Mouse (Mus musculus) neural tube, embryonic 14.5 days (tissue): ENCODE results near the gene Rfx1. TPM values are rescaled to one million over a fixed set of nuclear protein-coding genes. Genes with fewer than 3 reads are reported as not detected.

Experiments
- ATAC-seq: fragments of 200-750 bp; cut with Nextera tagmentation; 2 replicates; pipeline ENCODE4 v1.8.0; 2017; ENCODE audit warnings: low read depth, mild to moderate bottlenecking, moderate TSS enrichment, moderate library complexity
- H3K27ac ChIP-seq: fragments of 300-500 bp; sonication (generic); 2 replicates; pipeline ENCODE4 v1.5.1; 2014; ENCODE audit warnings: low read depth, mild to moderate bottlenecking, control low read depth, low read length, moderate library complexity, mixed read lengths
- H3K27me3 ChIP-seq: fragments of 300-500 bp; sonication (generic); 2 replicates; pipeline ENCODE4 v1.6.1; 2014; ENCODE audit warnings: low read length; ENCODE audit not compliant: control insufficient read depth, insufficient read depth
- H3K36me3 ChIP-seq: fragments of 300-500 bp; sonication (generic); 2 replicates; pipeline ENCODE4 v1.6.1; 2014; ENCODE audit warnings: low read length, mixed read lengths; ENCODE audit not compliant: control insufficient read depth, insufficient read depth
- H3K4me1 ChIP-seq: fragments of 300-500 bp; sonication (generic); 2 replicates; pipeline ENCODE4 v1.6.1; 2014; ENCODE audit warnings: low read length; ENCODE audit not compliant: control insufficient read depth, insufficient read depth
- H3K4me2 ChIP-seq: fragments of 300-500 bp; sonication (generic); 2 replicates; pipeline ENCODE4 v1.6.1; 2014; ENCODE audit warnings: mild to moderate bottlenecking, low read depth, low read length, control low read depth
- H3K4me3 ChIP-seq: fragments of 300-500 bp; sonication (generic); 2 replicates; pipeline ENCODE4 v1.5.1; 2014; ENCODE audit warnings: low read depth, low read length, control low read depth, mixed read lengths
- H3K9ac ChIP-seq: fragments of 300-500 bp; sonication (generic); replicated peaks from 2 replicates; pipeline ENCODE4 v1.6.1; 2014; ENCODE audit warnings: low read depth, mild to moderate bottlenecking, control low read depth, low read length, mixed read lengths
- H3K9me3 ChIP-seq: fragments of 300-500 bp; sonication (generic); 2 replicates; pipeline ENCODE4 v1.6.1; 2016; ENCODE audit warnings: low read length; ENCODE audit not compliant: control insufficient read depth
- WGBS: fragments of 180-500 bp; shearing (Covaris S2); extraction: QIAGEN DNeasy Blood & Tissue Kit; methylation state at CpG from one replicate; pipeline ENCODE4 v1.1.7; 2014; 5-methylcytosine and 5-hydroxymethylcytosine counted together
- microRNA counts: library from miRNA; unstranded; fragments of <30 nt; microRNA quantifications from one replicate; lab custom pipeline; 2016
- microRNA-seq: library from miRNA; unstranded; fragments of <30 nt; microRNA quantifications from one replicate; pipeline ENCODE4, GENCODE M21; 2016
- polyA plus RNA-seq: library from polyadenylated mRNA; unstranded; fragments of >200 nt; fragmentation: Nextera tagmentation; extraction: Ambion mirVana; gene quantifications from 2 replicates; pipeline ENCODE4 v1.2.1, GENCODE M21; 2014

Rfx1 gene
- polyA plus RNA-seq, 1 experiment from 2014 or later: 12.8 TPM

GRCm38 (mm10) chr8:84137848-84138247 is 71.2 kb downstream of the Rfx1 start:
- H3K9ac ChIP-seq: no peak overlapping the region
- H3K27me3 ChIP-seq: no peaks in the 10 kb centered on the region
- no peaks in the 10 kb centered on the region for H3K9me3 ChIP-seq
- no peak overlapping the region for H3K4me3 ChIP-seq
- ATAC-seq: no peak
- WGBS: 92% methylated on average over 3 of the region's 3 CpGs
- peaks cover 89% of the 10 kb centered on the region for H3K36me3 ChIP-seq
- H3K4me2 ChIP-seq: no peak overlapping the region
- no peak overlapping the region for H3K27ac ChIP-seq
- H3K4me1 ChIP-seq: no peaks in the 10 kb centered on the region

DNA sequence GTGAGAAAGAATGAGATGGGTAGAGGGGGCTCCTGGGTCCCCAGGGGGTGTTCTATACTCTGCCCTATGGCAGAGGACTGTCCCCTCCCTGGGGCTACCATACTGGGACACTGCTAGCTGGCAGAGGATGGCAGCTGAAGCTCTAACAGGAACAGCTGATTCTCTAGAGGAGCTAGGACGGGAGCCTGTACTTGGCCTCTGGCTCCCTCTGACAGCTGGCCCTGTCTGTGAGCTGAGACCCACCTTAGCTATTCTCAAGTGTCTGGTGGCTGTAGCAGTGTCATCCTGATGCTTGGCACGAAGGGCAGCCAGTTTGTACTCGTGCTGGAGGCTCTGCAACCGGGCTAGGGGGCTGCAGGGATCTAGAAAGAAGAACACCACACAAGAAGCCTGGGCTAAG is 74.2 kb downstream of the Rfx1 start:
- Histone ChIP-seq H3K4me1 (no peaks in the 10 kb centered on the region), H3K9ac (no peak overlapping the region), H3K36me3 (peaks cover 77% of the 10 kb centered on the region), H3K4me2 (no peak overlapping the region), H3K4me3 (no peak overlapping the region), H3K27me3 (no peaks in the 10 kb centered on the region), H3K9me3 (no peaks in the 10 kb centered on the region), H3K27ac (no peak overlapping the region)
- ATAC-seq: no peak
- 96% methylated on average over 4 of the region's 4 CpGs for WGBS

DNA sequence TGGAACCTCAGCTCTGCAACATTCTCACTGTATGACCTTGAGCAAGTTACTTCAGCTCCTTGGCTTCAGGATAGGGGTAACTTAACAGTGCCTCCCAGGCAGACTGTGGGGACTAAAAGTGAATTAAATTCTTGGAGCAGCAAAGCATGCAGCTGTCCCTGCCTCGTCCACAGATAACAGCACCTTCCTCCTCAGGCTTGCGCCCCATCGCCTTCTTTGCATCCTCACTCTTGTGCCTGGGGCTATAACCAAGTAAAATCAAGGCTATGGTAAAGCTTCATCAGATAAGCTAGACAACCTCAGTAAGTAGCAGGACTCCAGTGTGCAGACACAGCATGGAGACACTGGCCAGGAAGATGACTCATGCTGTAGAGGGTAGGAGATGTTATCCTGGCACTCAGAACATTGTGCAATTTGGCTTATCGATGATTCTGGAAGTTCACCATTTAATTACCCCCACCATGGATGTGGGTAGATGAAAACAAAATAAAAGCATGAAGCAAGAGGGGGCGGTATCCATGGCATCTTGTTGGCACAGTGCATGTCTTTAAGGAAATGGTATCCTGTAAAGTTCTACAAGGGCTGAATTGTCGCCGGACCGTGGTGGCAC is 78.1 kb downstream of the Rfx1 start:
- H3K4me2 ChIP-seq: no peak overlapping the region
- no peak overlapping the region for H3K27ac ChIP-seq
- H3K9me3 ChIP-seq: no peaks in the 10 kb centered on the region
- no peaks in the 10 kb centered on the region for H3K27me3 ChIP-seq
- H3K4me1 ChIP-seq: peaks cover 13% of the 10 kb centered on the region
- ATAC-seq: no peak
- H3K36me3 ChIP-seq: peaks cover 41% of the 10 kb centered on the region
- H3K9ac ChIP-seq: no peak overlapping the region
- no peak overlapping the region for H3K4me3 ChIP-seq
- 94% methylated on average over 8 of the region's 8 CpGs for WGBS

MicroRNAs encoded within 50 kb of the gene (microRNA counts, 519-probe panel; counts per million panel counts)
- microRNA mmu-miR-709 (lab: Ali Mortazavi, UCI): 3,772 counts per million, percentile 35 among the panel's probes with 10 or more counts

Small RNAs within 50 kb of the gene (microRNA-seq; reads per million reads assigned to microRNA genes)
- not detected for gene Mir709

Other genes starting within 250 kb of the Rfx1 start
- 60.8 and 75.0 TPM in 2 replicates for gene Adgrl1, start 166.7 kb upstream of the Rfx1 start, polyA plus RNA-seq
- gene Gm10644, start 111.6 kb upstream of the Rfx1 start, polyA plus RNA-seq: 0.82 and 1.1 TPM in 2 replicates
- gene Asf1b, start 111.3 kb upstream of the Rfx1 start, polyA plus RNA-seq: 5.1 and 7.6 TPM in 2 replicates
- 175 and 181 TPM in 2 replicates for gene Prkaca, start 93.8 kb upstream of the Rfx1 start, polyA plus RNA-seq
- 13.6 and 14.8 TPM in 2 replicates for gene Samd1, start 69.2 kb upstream of the Rfx1 start, polyA plus RNA-seq
- 0.86 and 0.95 TPM in 2 replicates for gene 1700067K01Rik, start 65.3 kb upstream of the Rfx1 start, polyA plus RNA-seq
- gene 2210011C24Rik, start 54.7 kb upstream of the Rfx1 start, polyA plus RNA-seq: 1.9 TPM in 1 of 2 replicates, not detected in the other
- 5.1 and 5.2 TPM in 2 replicates for gene Palm3, start 45.4 kb upstream of the Rfx1 start, polyA plus RNA-seq
- gene Il27ra, start 24.2 kb upstream of the Rfx1 start, polyA plus RNA-seq: 0.43 and 0.45 TPM in 2 replicates
- 0.82 and 0.91 TPM in 2 replicates for gene Rln3, start 21.8 kb upstream of the Rfx1 start, polyA plus RNA-seq
- gene Gm10643, start 1.7 kb upstream of the Rfx1 start, polyA plus RNA-seq: 1.8 and 2.2 TPM in 2 replicates
- gene Dcaf15, start 37.9 kb downstream of the Rfx1 start, polyA plus RNA-seq: 16.5 and 19.0 TPM in 2 replicates
- 0.43 and 0.50 TPM in 2 replicates for gene Podnl1, start 59.2 kb downstream of the Rfx1 start, polyA plus RNA-seq
- gene Cc2d1a, start 81.1 kb downstream of the Rfx1 start, polyA plus RNA-seq: 26.8 and 30.7 TPM in 2 replicates
- gene 4930432K21Rik, start 81.2 kb downstream of the Rfx1 start, polyA plus RNA-seq: 1.3 and 1.6 TPM in 2 replicates
- gene Nanos3, start 118.4 kb downstream of the Rfx1 start, polyA plus RNA-seq: 12.4 and 12.5 TPM in 2 replicates
- gene Zswim4, start 170.2 kb downstream of the Rfx1 start, polyA plus RNA-seq: 12.9 and 20.5 TPM in 2 replicates
- gene D8Ertd738e, start 182.9 kb downstream of the Rfx1 start, polyA plus RNA-seq: 265 and 294 TPM in 2 replicates
- gene Mri1, start 190.5 kb downstream of the Rfx1 start, polyA plus RNA-seq: 51.3 and 51.7 TPM in 2 replicates
- 22.5 and 28.8 TPM in 2 replicates for gene Ccdc130, start 203.5 kb downstream of the Rfx1 start, polyA plus RNA-seq